ENCODE assay signal across 8 mouse cellular contexts in the genomic region with DNA sequence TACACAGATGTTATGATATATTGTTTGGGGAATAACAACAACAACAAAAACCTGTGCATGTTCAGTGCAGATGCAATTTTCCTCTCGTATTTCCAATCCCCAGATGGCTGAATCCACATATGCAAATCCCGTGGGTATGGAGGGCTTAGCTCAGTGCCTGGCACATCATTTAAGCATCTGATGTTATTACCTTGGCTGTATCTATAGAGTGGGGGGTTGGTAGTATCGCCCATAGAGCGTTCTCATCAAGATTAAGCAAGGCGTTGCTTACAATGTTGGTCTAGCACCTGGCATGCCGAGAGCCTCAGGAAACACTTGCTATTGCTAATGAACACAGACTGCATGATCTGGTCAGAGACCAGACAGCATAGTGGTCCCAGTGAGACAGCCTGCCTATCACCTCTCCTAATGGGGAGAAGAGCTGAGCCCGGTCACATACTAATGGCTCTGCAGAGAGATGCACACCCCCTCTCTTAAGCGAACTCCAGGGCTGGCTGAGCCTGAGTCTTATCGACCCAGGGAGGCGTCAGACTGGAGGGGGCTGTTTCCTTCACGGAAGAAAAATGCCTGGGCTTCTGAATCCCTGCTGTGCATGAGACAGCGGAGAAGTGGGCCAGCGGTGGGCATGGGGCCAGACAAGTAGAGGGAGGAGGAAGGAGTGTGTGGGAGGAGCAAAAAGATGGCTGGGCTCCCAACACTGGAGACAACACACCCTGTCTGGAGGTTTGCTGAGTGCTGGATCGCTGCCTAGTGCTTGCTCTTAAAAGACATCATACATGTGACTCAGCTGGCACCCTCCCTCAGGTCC.
DNase-seq lines count a peak whose midpoint lies in the region; ATAC-seq and TF ChIP-seq lines count a peak whose summit lies in the region.

No protein-coding gene starts in this region.

- H3K4me1 ChIP-seq in hindbrain, embryonic 15.5 days (replicated peaks) = peaks cover 12% of the 10 kb centered on the region
- peaks cover 10% of the 10 kb centered on the region for H3K4me1 ChIP-seq in lung, embryonic 16.5 days (replicated peaks; ENCODE audit: control insufficient read depth, insufficient read depth, low read length)

- peak; percentile 91 for ATAC-seq in hindbrain, embryonic 15.5 days (ENCODE audit: low FRiP score, low read depth)
- ATAC-seq in lung, embryonic 16.5 days (ENCODE audit: low read depth) = peak; percentile 97

- WGBS in hindbrain, embryonic 15.5 days = 26% methylated on average over 14 of the region's 14 CpGs
- 28% methylated on average over 14 of the region's 14 CpGs for WGBS in lung, embryonic 16.5 days

- no peak for TF ChIP-seq CTCF in gastrocnemius, adult 2 months (IDR thresholded peaks at IDR 0.05)

- DNase-seq in spleen, adult 18-20 months = peak; percentile 9 to 18
- no peak for DNase-seq in spleen, adult 12 weeks (ENCODE audit: low spot score)
- DNase-seq in gastrocnemius, adult 2 months = peak; percentile 89
- DNase-seq in layer of hippocampus, postnatal 10 days (ENCODE audit: low spot score in 2 of 2) = peak; percentile 78 to 85
- DNase-seq in right cerebral cortex, adult 2 months (ENCODE audit: low spot score in 2 of 2) = peak; percentile 90 to 92
- DNase-seq in thymus, postnatal 25 days = no peak

- no peaks in the 10 kb centered on the region for H3K27me3 ChIP-seq in hindbrain, embryonic 15.5 days
- no peaks in the 10 kb centered on the region for H3K27me3 ChIP-seq in lung, embryonic 16.5 days (ENCODE audit: control insufficient read depth, insufficient read depth, low read depth, low read length)

- intact Hi-C loops in gastrocnemius, adult 2 months (cut with DNase I) = no loop called here

- H3K4me2 ChIP-seq in hindbrain, embryonic 15.5 days = peak overlapping the region; percentile 46
- peak overlapping the region; percentile 42 for H3K4me2 ChIP-seq in lung, embryonic 16.5 days (ENCODE audit: low read depth, low read length)

- H3K4me3 ChIP-seq in gastrocnemius, adult 2 months = peak overlapping the region; percentile 1; the same call in 1 of the 2 replicates
- H3K4me3 ChIP-seq in hindbrain, embryonic 15.5 days = no peak overlapping the region
- H3K4me3 ChIP-seq in lung, embryonic 16.5 days (ENCODE audit: low read length) = no peak overlapping the region

- H3K9me3 ChIP-seq in hindbrain, embryonic 15.5 days = no peaks in the 10 kb centered on the region
- H3K9me3 ChIP-seq in lung, embryonic 16.5 days (ENCODE audit: control insufficient read depth, low read length) = no peaks in the 10 kb centered on the region

- H3K36me3 ChIP-seq in hindbrain, embryonic 15.5 days = no peaks in the 10 kb centered on the region
- no peaks in the 10 kb centered on the region for H3K36me3 ChIP-seq in lung, embryonic 16.5 days (ENCODE audit: control insufficient read depth, insufficient read depth, low read length)

- no peak overlapping the region for H3K9ac ChIP-seq in hindbrain, embryonic 15.5 days
- no peak overlapping the region for H3K9ac ChIP-seq in lung, embryonic 16.5 days (ENCODE audit: low read length)

- H3K27ac ChIP-seq in gastrocnemius, adult 2 months = no peak overlapping the region
- peak overlapping the region; percentile 65; the same call in 1 of the 2 replicates for H3K27ac ChIP-seq in hindbrain, embryonic 15.5 days (replicated peaks)
- H3K27ac ChIP-seq in lung, embryonic 16.5 days (ENCODE audit: low read length) = peak overlapping the region; percentile 42; the same call in 1 of the 2 replicates

Comparison
In these comparisons a context has a peak if more than half of its experiments do, and no peak if none do; other contexts are left out.
1. DNase-seq: peak in spleen, adult 18-20 months (2 of 2), gastrocnemius, adult 2 months (single experiment), layer of hippocampus, postnatal 10 days (2 of 2) and right cerebral cortex, adult 2 months (2 of 2); none in spleen, adult 12 weeks (single experiment) and thymus, postnatal 25 days (single experiment).